Mouse (Mus musculus): Measurements from ENCODE around the gene Fbxl13.
"Not testable (repeated sequence)": the region's sequence is repeated elsewhere in the genome, so short reads cannot be mapped to it uniquely, and the experiment has no call there.

Gene Fbxl13

GRCm38 (mm10) chr5:21656912-21657311, 11.5 kb upstream of the Fbxl13 start:
- no peak for DNase-seq (ENCODE audit: low spot score)

DNA sequence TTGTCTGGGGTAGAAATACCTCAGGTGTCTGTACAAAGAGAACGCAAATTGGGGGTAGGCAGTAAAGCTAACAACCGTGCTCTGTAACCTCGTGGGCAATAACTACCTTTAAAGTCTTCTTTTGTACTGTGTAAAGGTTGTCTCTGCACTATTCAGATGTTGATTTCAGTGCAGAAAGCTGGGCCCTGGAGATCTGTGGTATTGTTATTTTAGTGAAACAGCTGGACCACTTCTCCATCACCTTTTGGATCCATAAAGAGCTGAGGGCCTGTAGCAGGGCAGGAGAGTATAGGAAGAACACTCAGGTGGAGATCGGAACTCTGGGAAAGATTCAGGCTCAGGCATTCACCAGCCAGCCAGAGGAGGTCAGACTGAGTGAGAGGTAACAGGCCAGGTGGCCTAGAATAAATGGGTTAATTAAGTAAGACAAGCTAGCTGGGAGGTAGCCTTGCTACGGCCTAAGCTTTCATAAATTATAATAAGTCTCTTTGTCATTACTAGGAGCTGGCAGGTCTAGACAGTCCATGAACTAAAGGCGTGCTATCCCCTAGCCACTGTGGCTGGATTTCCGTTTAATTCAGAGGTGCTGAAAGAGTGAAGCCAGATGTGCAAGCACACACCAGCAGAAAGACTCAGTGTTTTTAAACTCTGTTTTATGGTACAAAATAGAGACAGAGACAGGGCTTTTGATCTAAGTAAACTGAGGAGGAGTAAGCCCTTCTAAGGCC, 6.6 kb upstream of the Fbxl13 start:
- DNase-seq (ENCODE audit: low spot score) = no peak

GRCm38 (mm10) chr5:21650736-21651135, 5.3 kb upstream of the Fbxl13 start:
- no peak for DNase-seq (ENCODE audit: low spot score)

DNA sequence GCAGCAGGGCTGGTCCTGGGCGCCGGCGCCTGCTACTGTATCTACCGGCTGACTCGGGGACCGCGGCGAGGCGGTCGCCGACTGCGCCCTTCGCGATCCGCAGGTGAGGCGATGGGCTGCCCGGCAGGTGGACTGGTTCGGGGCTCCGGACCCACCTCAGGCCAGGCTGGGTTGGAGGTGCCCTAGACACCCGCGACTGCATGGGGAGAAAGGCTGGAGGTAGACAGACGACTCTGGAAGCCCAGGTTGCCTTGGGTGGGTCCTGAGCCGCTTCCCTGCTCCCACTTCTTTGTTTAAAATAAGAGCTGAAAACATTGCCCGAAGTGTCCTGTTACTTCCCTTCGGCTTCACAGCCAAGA, 678 bp upstream of the Fbxl13 start:
- DNase-seq (ENCODE audit: low spot score) = no peak

- DNase-seq (ENCODE audit: low spot score) = no peak
Measured at GRCm38 (mm10) chr5:21644891-21645438, 469 bp downstream of the Fbxl13 start.

DNA sequence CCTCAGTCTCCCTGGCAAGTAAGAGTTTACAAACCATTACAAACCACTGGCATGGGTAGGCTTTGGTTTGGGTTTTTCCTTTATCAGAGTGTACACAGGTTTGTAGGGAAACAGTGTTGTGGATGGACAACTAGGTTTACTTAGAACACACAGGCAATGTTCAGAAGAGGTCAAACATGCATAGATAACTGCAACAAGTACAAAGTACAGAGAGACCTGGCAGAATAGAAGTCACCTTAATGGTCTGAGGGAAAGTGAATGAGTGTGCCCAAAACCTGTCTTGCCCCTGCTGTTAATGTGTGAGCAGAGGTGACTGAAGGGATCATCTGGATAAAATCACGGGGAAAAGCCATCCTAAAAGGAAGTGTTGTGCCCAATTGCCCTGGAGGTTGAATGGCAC, 1.8 kb downstream of the Fbxl13 start:
- no peak for DNase-seq (ENCODE audit: low spot score)

- peak; percentile 60 for DNase-seq (ENCODE audit: low spot score)
Measured at GRCm38 (mm10) chr5:21640961-21641360, 4.5 kb downstream of the Fbxl13 start.

- DNase-seq (ENCODE audit: low spot score) = no peak
Measured at GRCm38 (mm10) chr5:21625916-21626315, 19.5 kb downstream of the Fbxl13 start.

GRCm38 (mm10) chr5:21616450-21617009, 28.9 kb downstream of the Fbxl13 start:
- DNase-seq (ENCODE audit: low spot score) = no peak

GRCm38 (mm10) chr5:21614299-21614698, 31.1 kb downstream of the Fbxl13 start:
- not testable (repeated sequence) for DNase-seq (ENCODE audit: low spot score)

DNA sequence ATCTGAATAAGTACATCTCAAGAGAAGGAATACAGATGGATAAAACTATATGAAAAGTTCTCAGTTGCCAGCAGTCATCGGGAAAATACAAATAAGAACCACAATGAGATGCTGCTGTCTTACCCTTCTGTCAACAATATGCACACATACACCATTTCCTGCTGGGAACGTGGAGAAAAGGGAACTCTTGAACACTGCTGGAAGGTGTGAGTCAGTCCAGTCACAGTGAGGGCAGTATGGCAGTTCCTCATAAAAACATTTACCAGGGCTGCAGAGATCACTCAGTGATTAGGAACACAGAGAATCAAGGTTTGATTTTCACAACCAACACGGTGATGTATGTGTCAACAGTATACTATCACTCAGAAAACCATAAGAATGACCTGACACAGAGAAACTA, 34.4 kb downstream of the Fbxl13 start:
- DNase-seq (ENCODE audit: low spot score) = no peak

DNA sequence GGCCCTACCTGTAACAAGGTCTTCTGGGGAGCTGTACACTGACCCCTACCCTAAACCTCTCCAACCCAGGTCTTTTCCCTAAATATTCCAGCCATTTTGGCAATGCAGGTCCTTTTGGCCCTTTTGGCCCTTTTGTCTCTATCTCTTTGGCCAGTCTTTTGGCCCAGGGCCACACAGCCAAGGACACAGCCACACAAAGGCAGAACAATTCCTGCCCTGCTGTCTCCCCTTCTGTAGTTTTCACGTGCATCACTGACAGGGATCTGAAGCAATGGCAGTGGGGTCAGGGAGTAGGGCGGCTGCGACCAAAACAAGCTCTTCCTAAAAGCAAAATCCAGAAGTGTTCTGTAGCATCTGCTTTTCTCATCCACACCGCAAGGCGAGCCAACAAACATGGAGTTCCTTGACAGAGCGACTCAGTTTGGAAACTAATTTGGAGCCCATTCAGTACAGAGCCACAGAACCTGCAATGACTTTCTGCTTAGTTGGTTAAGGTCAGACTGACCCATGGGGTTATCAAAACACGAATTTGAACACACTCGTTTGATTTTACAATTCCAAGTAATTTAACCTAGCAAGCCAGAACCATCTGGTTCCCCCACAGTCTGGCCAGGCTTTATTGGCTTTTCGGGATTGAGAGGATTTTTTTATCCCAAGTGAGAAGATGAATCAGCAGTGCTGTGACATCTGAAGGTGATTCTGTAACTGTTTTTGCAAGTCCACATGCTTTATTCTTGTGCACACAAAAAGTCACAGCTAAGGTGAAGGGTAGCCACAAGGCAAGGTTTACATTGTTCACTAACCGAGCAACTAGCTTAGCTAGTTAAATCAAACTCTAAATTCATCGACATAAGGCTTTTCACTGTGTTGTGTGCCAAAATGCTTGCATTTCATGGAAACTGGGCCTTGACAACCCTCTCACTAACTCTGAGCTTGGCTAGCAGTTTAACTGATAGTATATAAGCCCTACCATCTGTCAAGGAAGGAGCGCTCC, 36.8 kb downstream of the Fbxl13 start:
- DNase-seq (ENCODE audit: low spot score) = peak; percentile 23

- DNase-seq (ENCODE audit: low spot score) = no peak
Measured at GRCm38 (mm10) chr5:21605936-21606335, 39.5 kb downstream of the Fbxl13 start.

DNA sequence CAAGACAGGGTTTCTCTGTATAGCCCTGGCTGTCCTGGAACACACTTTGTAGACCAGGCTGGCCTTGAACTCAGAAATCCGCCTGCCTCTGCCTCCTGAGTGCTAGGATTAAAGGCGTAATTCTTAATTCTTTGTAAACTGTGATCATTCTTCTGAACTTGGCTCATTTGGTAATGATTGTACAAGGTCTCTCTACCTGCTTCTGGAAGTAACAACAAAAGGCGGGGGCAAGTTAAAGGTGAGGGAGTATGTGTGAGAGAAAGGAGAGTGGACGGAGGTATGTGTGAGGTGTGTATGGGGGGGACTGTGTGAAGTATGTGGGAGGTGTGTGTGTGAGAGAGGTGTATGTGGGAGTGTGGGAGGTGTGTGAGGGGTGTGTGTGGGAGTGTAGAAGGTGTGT, 45.5 kb downstream of the Fbxl13 start:
- no peak for DNase-seq (ENCODE audit: low spot score)

DNA sequence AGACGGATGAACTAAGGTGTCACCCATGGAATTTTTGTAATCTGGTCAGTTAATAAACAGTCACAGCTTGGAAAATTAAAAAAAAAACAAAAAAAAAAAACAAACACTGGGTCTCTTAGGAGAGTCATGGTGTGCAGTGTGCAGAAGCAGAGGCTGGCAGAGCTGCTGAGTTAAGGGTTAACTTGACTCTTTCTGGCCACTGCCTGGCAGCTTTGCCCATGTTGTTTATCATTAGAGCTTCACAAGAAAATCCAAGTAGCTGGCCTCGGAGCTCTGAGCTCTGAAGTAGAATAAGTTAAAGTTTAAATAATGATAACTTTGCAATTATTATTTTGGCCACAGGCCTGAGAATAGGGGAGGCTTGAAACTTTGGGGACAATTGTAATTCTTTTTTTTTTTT, 45.9 kb downstream of the Fbxl13 start:
- DNase-seq (ENCODE audit: low spot score) = not testable (repeated sequence)

- peak; percentile 9 for DNase-seq (ENCODE audit: low spot score)
Measured at GRCm38 (mm10) chr5:21593201-21593709, 52.2 kb downstream of the Fbxl13 start.

DNA sequence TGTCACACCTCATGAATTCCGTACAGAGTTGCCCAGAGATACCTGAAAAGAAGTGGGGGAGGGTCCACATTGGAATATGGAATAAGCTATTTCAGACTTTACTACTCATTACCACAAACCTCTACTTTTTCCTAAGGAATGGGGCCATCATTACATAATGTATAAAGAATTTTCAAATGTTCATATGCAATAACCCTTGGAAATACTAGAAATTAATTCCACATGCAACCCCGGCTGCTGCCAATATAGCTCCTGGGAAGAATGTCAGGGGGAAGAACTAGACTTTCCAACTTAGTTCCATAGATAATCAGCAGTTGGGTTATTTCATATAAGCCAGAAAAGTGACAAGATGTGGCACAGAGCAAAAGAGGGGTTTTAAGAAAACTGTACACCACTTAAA, 53.3 kb downstream of the Fbxl13 start:
- no peak for DNase-seq (ENCODE audit: low spot score)

DNA sequence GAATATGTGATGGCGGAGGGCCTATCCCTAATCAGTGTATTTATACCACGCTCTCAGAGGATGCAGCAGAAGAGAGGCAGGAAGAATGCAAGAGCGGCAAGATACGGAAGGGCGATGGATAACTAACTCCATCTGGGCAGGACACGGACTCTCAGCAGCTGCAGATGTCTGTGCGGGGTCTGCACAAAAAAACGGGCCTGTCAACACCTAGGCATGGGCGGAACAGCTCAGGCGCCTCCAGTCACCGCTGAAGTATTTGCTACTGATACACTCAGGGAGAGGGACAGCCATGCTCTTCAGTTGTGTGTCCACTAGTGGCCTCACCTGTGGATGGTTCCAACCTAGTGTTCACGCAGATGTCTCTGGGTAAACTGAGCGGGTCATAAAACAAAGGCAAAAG, 57.2 kb downstream of the Fbxl13 start:
- DNase-seq (ENCODE audit: low spot score) = no peak

DNA sequence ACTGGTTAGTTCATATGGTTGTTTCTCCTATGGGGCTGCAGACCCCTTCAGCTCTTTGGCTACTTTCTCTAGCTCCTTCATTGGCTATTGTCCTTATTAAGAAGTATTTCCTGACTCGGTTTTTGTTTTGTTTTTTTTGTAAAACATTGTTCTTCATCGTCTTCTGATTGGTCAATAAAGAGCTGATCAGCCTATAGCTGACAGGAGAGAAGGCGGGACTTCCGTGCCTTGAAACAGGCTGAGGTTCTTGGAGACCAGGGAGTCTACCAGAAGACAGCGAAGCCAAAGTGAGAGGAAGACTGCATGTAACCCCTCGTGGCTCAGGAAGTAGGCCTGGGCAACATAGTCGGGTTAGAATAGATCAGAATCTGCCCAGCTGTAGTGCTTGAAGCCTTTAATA, 57.8 kb downstream of the Fbxl13 start:
- no peak for DNase-seq (ENCODE audit: low spot score)

- DNase-seq (ENCODE audit: low spot score) = peak; percentile 16
Measured at GRCm38 (mm10) chr5:21586763-21587162, 58.7 kb downstream of the Fbxl13 start.

DNA sequence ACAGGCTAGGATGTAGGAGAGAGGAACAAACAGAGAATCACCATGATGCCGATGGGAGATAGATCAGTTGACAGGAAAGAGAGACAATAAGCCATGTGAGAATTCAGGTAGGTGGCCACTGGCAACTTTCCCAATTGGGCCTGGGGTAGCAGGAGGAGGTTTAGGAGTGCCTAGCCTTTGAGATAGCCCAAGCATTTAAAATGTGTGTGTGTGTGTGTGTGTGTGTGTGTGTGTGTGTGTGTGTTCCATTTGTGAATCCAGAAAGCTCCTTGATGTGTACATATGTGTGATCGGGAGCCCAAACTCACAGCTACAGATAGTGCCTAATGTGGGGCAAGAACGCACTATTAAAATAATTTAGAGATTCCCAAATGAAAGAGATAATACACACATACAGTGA, 67.3 kb downstream of the Fbxl13 start:
- DNase-seq (ENCODE audit: low spot score) = no peak

DNA sequence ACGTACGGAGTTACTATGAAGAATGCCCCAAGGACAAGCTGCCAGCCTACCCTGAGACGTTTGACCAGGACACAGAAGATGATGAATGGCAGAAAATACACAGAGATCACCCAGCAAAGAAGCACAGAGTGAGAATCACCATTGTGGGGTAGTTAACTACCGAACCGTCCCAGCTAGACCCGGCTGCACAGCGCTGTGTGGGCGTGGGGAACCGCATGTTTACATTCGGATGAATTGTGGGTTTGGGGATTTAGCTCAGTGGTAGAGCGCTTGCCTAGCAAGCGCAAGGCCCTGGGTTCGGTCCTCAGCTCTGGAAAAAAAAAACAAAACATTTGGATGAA, 70.3 kb downstream of the Fbxl13 start:
- no peak for DNase-seq (ENCODE audit: low spot score)
